Comparison of ENCODE assay signal across 14 mouse cellular contexts in the genomic region with DNA sequence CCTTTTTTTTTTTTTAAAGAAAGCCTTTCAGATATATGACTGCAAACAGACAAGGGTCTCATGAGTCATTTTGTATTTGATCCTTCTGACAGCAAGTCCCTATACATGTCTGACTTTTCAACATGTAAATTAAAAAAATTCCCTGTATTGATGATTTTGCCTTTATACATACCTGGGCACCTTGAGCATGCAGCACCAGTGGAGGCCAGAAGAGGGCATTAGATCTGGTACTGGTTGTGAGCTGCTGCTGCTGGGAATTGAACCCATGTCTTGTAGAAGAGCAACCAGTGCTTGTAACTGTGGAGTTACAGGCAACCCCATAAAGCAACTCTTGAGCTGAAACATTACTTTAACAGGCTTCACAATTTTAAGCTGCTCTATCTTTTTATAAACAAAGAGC. TPM values are rescaled to one million over a fixed set of nuclear protein-coding genes. Genes with fewer than 3 reads are reported as not detected.
DNase-seq lines count a peak whose midpoint lies in the region; ATAC-seq and TF ChIP-seq lines count a peak whose summit lies in the region.
"Had no signal": no experiment of that assay in that cellular context is flagged by ENCODE, and none has a peak within 500 bp of the region (broad histone marks: within the 10 kb centered on the region; RNA-seq: fewer than 3 reads in every experiment).

No protein-coding gene starts in this region.

- no peak for DNase-seq in left cerebral cortex, adult 2 months (ENCODE audit: extremely low spot score in 1 of 2, low spot score in 2 of 2)
- no peak for DNase-seq in left cerebral cortex, postnatal 25 days (ENCODE audit: low spot score in 2 of 2)
- peak; percentile 64 for DNase-seq in splenic B cell, adult 2 months (ENCODE audit: low read depth, low spot score)
- DNase-seq in adipocyte (ENCODE audit: low spot score): no peak
- no peak for DNase-seq in gastrocnemius, postnatal 36 days
- DNase-seq in neural tube, embryonic 10.5 days (ENCODE audit: extremely low spot score, low spot score): no peak
- DNase-seq: adrenal gland, adult 2 months; kidney, adult 9 months; right cerebral cortex, postnatal 14 days had no signal

- H3K4me1 ChIP-seq in E14TG2a.4 (replicated peaks; ENCODE audit: low read depth, low read length): no peaks in the 10 kb centered on the region
- H3K4me1 ChIP-seq: forebrain, embryonic 12.5 days; limb, embryonic 15.5 days had no signal

- no peak overlapping the region for H3K4me3 ChIP-seq in left cerebral cortex, adult 2 months
- H3K4me3 ChIP-seq in E14TG2a.4 (replicated peaks; ENCODE audit: low read length): no peak overlapping the region
- H3K4me3 ChIP-seq: forebrain, embryonic 12.5 days; heart, embryonic 15.5 days; limb, embryonic 15.5 days had no signal

- H3K36me3 ChIP-seq in E14TG2a.4 (ENCODE audit: insufficient read depth, low read length): no peaks in the 10 kb centered on the region
- H3K36me3 ChIP-seq in splenic B cell, adult 2 months (ENCODE audit: control insufficient read depth, insufficient read depth, low read length, poor library complexity, severe bottlenecking): no peaks in the 10 kb centered on the region
- H3K36me3 ChIP-seq: forebrain, embryonic 12.5 days; heart, embryonic 15.5 days; limb, embryonic 15.5 days had no signal

- ATAC-seq in common myeloid progenitor, adult 5-6 weeks (replicated peaks; ENCODE audit: low read depth, poor library complexity, severe bottlenecking): peak; percentile 76; the same call in 1 of the 2 replicates

- TF ChIP-seq CTCF in left cerebral cortex, adult 2 months (IDR thresholded peaks at IDR 0.05): peak; percentile 24
- TF ChIP-seq CTCF in E14TG2a.4 (conservative IDR thresholded peaks at IDR 0.05; ENCODE audit: low read length): peak; percentile 61

- H3K9me3 ChIP-seq in E14TG2a.4 (ENCODE audit: low read length): no peaks in the 10 kb centered on the region
- H3K9me3 ChIP-seq: forebrain, embryonic 12.5 days; heart, embryonic 15.5 days; limb, embryonic 15.5 days had no signal

- H3K27ac ChIP-seq in left cerebral cortex, adult 2 months: no peak overlapping the region
- H3K27ac ChIP-seq: forebrain, embryonic 12.5 days; heart, embryonic 15.5 days; limb, embryonic 15.5 days had no signal

- H3K27me3 ChIP-seq in E14TG2a.4 (ENCODE audit: insufficient read depth, low read length): no peaks in the 10 kb centered on the region
- no peaks in the 10 kb centered on the region for H3K27me3 ChIP-seq in splenic B cell, adult 2 months (ENCODE audit: control insufficient read depth, insufficient read depth, low read length, poor library complexity, severe bottlenecking)
- H3K27me3 ChIP-seq: forebrain, embryonic 12.5 days; heart, embryonic 15.5 days; limb, embryonic 15.5 days had no signal

- intact Hi-C loops in left cerebral cortex, adult 2 months (cut with DNase I): no loop called here
- intact Hi-C loops in left cerebral cortex, postnatal 25 days (cut with DNase I): no loop called here
- intact Hi-C loops in gastrocnemius, postnatal 36 days (cut with DNase I): no loop called here

RNA-seq across cellular contexts. Expression of gene Ankib1, which starts 20.1 kb away (rescaled TPM):
- total RNA-seq in left cerebral cortex, adult 2 months (2021): 100 to 1,000 TPM; 116 to 124 TPM
- total RNA-seq in left cerebral cortex, postnatal 25 days (2021): 10 to 100 TPM; 87.9 to 89.0 TPM
- 43.5 and 68.3 TPM in 2 replicates for total RNA-seq in common myeloid progenitor, adult 5-6 weeks (2017)
- 10 to 100 TPM; 14.6 to 15.2 TPM for total RNA-seq in gastrocnemius, postnatal 36 days (2021)

RNA-seq across cellular contexts. Expression of gene Krit1, which starts 20.3 kb away (rescaled TPM):
- 10 to 100 TPM; 56.3 to 66.4 TPM for total RNA-seq in left cerebral cortex, adult 2 months (2021)
- 10 to 100 TPM; 52.1 to 61.9 TPM for total RNA-seq in left cerebral cortex, postnatal 25 days (2021)
- total RNA-seq in common myeloid progenitor, adult 5-6 weeks (2017): 67.0 and 67.5 TPM in 2 replicates
- total RNA-seq in gastrocnemius, postnatal 36 days (2021): 10 to 100 TPM; 13.7 to 14.5 TPM
